Mouse (Mus musculus) regulatory T cell (primary cell): Measurements from ENCODE around the gene Krt25.

Experiments used
- in situ Hi-C: fragments of 300-600 bp; cut with MboI, MseI; formaldehyde crosslinking; loops from one replicate; pipeline ENCODE4 v1.15.1; 2025; ENCODE audit warnings: high pct_unique_total_duplicates

Gene Krt25

DNA sequence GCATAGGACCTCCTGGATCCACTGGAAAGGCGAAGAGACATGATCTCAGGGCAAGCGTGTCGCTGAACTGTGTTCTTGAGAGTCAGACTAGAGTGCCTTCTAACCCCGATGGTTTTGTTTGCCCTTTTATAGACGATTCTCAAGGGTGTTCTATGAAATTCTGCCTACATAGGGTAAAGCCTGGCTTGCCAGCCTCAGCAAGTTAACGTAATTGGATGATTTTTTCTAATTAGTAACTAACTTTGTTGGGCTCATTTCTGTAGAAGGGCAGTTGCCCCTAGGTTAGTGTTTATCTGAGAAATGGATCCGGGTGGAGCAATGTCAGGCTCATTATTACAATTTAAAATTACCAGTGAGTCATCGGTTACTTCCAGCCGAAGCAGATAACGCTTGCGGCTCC lies at the start of gene Krt25:
Gene Krt25 (minus strand): TSS at position 101 of the 400 bp plus-strand sequence.
- in situ Hi-C loops: no loop called here

DNA sequence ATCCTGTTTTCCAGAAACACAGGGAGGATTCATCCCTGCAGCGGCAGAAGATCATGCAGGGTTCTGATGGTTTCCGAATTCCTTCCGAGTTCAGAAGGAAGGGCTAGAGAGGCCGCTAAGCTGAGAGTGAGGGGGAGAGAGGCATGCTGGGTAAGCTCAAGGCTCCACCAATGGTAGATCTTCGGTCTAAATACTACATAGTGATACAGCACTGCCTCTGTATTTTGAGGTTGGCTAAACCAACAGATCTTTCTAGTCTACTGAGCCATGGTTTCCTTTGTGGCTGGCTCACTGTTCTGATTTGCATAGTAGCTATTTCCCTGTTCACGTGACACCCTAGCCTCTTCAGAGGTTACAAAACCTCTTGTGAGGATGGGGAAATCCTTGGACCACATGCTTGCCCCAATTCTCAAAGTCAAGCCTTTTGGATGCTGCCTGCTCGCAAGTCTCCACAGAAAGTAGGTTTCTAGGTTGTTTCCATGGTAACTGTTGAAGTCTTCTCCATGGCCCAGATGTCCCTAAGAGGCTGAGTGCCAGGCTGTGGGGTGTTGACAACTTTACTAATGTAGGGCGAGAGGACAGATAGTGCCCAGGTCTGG lies 47.2 kb upstream of the Krt25 start:
- in situ Hi-C loops: no loop called here

DNA sequence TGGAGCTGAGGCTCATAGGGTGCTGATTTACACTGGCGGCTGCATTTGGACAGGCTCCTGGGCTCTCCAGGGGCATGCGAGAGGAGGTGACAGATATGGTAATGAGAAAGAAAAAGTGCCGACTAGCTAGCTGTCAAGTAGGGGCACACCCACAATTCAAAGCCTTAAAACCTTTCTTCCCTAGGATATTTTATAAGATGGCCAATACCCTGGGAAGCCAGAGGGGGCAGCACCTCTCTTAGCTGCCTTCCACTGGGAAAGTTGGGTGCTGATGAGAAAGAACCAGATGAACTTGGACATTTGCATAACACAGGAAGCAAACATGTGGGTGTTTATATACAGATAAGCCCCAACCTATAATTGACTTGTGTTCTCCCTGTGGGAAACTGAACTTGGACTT lies 46.5 kb upstream of the Krt25 start:
- in situ Hi-C loops: no loop called here

DNA sequence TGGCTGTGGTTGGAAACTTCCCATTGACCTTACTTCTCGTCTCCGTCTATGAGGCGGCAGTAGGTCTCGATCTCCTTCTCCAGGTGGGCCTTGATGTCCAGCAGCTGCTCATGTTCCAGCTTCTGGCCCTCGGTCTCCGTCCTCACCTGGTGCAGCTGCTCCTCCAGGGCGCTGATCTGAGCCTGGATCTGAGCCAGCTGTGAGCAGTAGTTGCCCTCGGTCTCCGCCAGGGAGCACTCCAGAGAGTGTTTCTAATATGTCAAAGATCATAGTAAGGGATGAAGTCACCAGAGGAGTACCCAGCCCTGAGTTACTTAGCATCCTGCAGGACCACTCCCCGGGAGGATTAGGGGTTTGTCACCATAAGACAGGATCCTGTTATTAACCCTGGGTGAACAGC lies 44.0 kb upstream of the Krt25 start:
- in situ Hi-C loops: no loop called here

- in situ Hi-C loops: no loop called here
These were observed 41.7 kb upstream of the Krt25 start for GRCm38 (mm10) chr11:99364412-99364811.

GRCm38 (mm10) chr11:99361423-99361822 lies 38.7 kb upstream of the Krt25 start:
- in situ Hi-C loops: no loop called here

DNA sequence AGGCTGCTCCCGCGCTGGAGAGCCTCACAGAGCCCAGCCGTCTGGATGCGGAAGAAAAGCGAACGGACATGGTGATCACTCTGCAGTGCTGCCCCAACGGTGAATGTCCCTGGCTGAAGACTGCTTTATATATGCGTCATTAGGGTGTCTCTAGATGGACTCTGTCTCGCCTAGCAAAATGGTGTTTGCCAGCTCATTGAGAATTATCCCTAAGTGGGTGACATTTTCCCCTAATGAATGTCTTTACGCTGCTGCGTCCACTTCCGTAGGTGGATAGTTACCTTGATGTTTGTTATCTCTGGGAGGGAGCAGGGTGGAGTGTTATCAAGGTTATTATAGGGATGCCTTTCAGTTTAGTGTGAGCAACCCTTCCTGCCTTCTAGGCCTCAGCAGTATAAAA lies 28.3 kb upstream of the Krt25 start, which contains the start of gene Krt27:
Gene Krt27 (minus strand): TSS at position 101 of the 400 bp plus-strand sequence.
- in situ Hi-C loops: no loop called here

GRCm38 (mm10) chr11:99339299-99339847 lies 16.6 kb upstream of the Krt25 start:
- in situ Hi-C loops: no loop called here

DNA sequence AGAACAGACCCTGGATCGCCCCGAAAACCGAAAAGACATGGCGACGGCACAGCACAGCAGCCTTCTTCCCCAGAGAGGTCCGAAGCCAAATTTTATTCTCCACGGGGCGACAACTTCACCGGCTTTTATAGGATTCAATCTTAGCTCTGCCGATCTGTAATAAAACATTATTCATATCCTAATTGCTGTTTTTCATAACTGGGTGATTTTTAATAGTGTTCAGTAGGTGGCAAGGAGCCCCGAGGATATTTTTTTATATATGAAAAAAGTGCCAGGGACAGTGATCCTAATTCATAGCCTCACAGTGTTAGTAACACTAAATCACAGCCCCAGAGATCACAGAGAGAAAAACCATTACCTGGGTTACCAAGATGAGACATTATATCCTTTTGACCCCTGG lies 15.1 kb upstream of the Krt25 start, which contains the start of gene Krt26:
Gene Krt26 (minus strand): TSS at position 101 of the 400 bp plus-strand sequence.
- in situ Hi-C loops: no loop called here

GRCm38 (mm10) chr11:99333426-99333825 lies 10.7 kb upstream of the Krt25 start:
- in situ Hi-C loops: no loop called here

DNA sequence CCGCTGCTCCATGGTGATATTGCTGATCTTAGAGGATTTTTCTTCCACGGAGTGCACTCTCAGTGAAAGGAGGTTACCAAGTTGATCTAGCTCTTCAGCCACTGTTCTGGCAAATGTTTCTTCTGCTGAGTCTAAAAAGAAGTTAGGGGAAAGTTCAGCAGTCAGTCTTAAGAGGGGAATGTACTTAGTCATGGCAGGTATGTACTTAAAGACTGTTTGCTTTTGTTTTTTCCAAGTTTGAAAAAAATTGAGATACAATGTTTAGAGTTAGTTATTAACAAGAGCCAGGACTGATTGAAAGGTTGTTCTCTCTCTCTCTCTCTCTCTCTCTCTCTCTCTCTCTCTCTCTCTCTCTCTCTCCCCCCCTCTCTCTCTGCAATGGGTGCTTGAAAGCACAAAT lies 6.9 kb upstream of the Krt25 start:
- in situ Hi-C loops: no loop called here

DNA sequence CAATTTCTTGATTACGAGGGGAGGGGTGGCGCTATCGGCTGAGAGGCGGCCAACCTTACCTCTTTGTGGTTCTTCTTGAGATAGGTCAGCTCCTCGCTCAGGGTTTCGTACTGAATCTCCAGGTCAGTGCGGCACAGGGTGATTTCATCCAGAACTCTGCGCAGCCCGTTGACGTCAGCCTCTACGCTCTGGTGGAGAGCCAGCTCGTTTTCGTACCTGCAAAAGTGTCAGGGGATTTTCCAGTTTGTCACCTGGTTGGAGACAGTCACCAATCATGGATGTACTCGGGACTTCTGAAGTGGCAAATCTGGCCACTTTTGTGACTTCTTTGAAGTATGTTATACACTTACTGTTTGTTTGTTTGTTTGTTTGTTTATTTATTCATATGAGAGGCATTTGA lies 1.7 kb downstream of the Krt25 start:
- in situ Hi-C loops: no loop called here

DNA sequence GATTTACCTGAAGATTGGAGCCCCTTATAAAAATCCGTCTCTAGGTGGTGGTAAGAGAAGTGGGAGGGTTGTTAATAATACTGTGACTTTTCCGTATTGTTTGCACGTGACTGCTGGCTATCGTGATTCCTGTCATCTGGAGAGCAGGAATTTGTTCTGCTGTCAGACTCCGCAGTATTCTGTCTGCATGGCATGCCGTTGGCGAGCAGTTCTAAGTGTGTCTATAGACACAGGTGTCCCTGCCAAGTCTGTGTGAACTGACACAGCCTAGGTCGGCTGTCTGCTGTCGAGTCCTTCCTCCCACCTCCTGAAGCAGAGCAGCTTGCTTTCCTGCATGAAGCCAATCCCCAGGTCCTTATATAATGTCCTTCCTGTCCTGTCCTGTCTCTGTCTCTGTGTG lies 3.6 kb downstream of the Krt25 start:
- in situ Hi-C loops: no loop called here

DNA sequence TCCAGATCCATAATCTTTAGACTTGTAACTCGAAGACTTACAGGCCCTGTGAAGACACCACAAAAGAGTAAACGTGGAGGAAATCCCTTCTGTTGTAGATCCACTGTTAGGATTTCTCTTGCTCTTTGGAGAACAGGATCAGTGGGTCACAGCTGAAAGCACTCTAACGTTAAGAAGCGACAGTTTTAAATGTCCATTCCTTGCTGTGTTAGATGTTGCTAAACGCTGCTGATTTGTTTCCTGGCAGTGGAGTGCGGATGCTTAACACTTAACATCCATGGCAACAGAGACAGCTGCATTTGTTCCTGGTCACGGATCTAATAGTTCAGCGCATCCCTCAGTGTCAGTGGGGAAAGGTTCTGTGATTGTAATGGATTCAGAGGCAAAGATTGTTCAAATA lies 6.2 kb downstream of the Krt25 start:
- in situ Hi-C loops: no loop called here

DNA sequence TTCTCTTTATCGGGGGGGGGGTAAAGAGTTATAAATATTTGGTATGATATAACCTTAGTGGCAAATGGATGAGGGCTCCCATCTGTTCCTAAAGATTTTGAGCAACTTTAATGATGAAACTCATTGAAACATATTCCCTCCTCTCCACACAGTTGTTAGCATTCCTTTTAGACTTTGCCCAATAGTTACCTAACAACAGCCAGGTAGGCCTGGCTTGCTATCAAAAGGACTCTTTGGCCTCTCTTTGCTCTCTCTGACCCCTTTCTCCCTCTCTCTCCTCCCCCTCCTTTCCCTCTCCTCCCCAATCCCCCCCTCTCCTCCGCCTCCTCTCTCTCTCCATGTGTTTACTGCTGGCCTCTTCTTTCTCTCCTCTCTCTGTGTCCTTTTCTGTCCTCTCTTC lies 8.2 kb downstream of the Krt25 start:
- in situ Hi-C loops: no loop called here

DNA sequence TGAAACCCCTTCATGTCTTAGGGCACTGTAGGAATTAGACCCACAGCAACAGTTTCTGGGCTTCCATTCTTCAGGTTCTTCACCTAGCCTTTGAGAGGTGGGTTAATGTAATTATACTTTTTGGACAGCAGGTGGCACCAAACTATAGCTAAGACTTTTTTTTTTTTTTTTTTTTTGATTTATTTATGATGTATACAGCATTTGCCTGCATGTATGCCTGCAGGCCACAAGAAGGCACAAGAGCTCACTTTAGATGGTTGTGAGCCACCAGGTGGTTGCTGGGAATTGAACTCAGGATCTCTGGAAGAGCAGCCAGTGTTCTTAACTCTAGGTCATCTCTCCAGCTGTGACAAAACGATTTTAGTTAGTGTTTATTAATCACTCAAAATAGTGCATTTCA lies 11.9 kb downstream of the Krt25 start:
- in situ Hi-C loops: no loop called here

GRCm38 (mm10) chr11:99307579-99307978 lies 15.2 kb downstream of the Krt25 start:
- in situ Hi-C loops: no loop called here

- in situ Hi-C loops: no loop called here
These were observed 27.7 kb downstream of the Krt25 start for GRCm38 (mm10) chr11:99295039-99295438.

- in situ Hi-C loops: loop anchor here (5.0 kb wide), 2 partner anchors 36 to 106 kb away; no protein-coding TSS in a partner anchor
These were observed 29.9 kb downstream of the Krt25 start for GRCm38 (mm10) chr11:99292846-99293245.

DNA sequence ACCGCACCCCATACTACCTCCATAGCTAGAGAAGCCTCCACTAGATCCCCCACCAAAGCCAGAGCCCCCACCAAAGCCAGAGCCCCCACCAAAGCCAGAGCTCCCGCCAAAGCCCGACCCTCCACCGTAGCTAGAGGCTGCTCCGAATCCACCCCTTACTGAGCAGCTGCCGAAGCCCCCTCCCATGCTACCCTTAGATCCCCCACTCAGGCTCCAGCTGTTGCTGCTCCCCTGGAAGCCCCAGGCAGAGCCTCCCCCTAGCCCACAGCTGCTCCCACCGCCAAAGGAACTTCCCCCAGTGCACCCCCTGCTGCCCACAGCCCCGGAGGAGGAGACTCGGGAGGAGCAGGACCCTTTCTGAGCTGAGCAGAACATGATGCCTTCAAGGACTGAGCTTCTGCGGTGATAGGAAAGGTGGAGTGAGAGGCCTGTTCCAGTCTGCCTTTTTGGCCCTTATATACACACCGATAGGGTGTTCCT lies 37.9 kb downstream of the Krt25 start, which contains the start of gene Krt24:
Gene Krt24 (minus strand): TSS at position 430 of the 480 bp plus-strand sequence.
- in situ Hi-C loops: no loop called here

- in situ Hi-C loops: no loop called here
These were observed 38.7 kb downstream of the Krt25 start for GRCm38 (mm10) chr11:99284011-99284410.

- in situ Hi-C loops: no loop called here
These were observed 39.4 kb downstream of the Krt25 start for GRCm38 (mm10) chr11:99283334-99283733.

DNA sequence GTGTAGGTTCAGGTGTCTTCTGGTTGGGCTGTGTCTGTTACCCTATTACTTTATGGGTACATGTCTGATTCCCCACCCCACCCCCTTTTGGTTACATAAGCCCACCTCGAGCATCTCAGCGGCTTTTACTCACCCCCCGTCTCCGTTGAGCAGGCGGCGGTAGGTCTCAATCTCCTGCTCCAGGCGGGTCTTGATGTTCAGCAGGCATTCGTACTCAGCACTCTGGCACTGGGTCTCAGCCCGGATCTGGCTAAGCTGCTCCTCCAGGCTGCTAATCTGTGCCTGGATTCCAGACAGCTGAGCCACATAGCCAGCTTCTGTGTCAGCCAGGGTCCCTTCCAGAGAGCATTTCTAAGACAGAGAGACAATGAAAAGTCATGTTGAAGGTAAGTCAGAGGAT lies 41.6 kb downstream of the Krt25 start:
- in situ Hi-C loops: no loop called here
